Mouse (Mus musculus) heart, adult 11 months (tissue): Measurements from ENCODE around the gene Armcx4.
"Not testable (repeated sequence)": the region's sequence is repeated elsewhere in the genome, so short reads cannot be mapped to it uniquely, and the experiment has no call there.

Source experiments
- DNase-seq: peaks from one replicate; pipeline ENCODE4 v3.0.0; 2022

Gene Armcx4

DNA sequence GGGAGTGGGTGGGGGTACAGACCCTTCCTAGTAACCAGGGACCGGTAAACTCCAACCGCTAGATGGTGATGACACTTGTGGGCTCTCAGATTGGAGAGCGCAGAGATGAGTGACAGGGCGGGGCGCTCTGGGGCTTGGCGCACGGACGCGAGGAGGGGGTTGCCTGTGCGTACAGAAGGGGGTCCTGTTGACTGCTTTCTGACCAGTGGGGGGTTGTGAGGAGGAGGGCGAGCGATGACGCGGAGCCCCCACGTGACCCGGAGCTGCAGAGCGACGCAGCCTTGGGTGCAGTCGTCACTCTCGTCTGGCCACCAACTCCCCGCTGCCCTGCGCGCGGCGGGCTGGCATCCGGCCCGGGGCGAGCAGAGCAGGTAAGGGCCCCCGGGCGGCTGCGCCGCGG is at the start of gene Armcx4:
TSS of gene Armcx4 (plus strand) at position 253 of the 400 bp plus-strand sequence.
- DNase-seq = peak; percentile 96

DNA sequence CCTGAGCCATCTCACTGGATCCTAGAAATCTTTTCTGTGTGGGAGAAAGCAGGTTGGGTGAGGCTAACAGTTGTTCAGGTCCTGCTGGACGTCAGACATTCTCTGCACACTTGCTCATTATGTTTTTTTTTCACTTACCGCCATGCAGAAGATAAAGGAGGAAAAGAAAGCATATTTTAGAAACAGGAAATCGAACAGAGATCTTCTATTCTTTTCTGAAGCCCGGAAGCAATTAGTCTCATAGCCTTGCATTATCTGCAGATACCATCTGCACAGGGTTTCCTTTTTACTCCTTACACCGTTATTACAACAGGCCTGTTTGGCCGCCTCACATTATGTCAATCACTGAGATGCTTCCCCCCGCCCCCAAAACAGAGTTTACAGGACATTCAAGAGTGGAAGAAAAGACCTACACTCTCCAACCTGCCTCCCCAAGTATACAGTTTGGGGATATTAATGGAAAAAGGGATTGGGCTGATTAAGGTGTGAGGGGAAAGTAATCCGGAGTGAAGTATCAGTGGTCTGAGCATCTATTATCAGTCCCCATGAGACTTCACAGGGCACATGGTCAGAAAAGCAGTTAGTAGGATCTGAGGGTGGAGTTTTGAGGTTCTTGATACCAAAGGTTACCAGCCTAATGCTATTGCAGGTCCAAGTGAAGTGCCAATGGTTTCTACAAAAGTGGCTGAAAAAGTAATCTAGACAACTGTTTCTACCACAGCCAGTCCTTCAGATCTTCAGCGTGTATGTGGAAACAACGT is 45.1 kb upstream of the Armcx4 start:
- DNase-seq = peak; percentile 31

GRCm38 (mm10) chrX:134646338-134646737 is 40.0 kb upstream of the Armcx4 start:
- no peak for DNase-seq

DNA sequence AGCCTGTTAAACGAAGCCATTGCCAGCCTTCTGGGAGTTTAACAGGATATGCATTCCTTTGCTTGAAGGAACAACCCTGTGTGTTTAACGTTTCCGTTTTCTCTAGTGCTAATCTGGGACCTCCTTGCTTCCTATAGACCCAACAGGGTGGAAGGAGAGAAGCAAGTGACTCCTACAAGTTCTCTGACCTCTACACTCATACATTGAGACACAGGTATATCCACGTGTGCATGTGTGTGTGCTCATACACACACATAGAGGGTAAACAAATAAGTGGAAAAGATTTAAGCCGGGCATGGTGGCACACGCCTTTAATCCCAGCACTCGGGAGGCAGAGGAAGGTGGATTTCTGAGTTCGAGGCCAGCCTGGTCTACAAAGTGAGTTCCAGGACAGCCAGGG is 38.9 kb upstream of the Armcx4 start:
- DNase-seq = peak; percentile 2

DNA sequence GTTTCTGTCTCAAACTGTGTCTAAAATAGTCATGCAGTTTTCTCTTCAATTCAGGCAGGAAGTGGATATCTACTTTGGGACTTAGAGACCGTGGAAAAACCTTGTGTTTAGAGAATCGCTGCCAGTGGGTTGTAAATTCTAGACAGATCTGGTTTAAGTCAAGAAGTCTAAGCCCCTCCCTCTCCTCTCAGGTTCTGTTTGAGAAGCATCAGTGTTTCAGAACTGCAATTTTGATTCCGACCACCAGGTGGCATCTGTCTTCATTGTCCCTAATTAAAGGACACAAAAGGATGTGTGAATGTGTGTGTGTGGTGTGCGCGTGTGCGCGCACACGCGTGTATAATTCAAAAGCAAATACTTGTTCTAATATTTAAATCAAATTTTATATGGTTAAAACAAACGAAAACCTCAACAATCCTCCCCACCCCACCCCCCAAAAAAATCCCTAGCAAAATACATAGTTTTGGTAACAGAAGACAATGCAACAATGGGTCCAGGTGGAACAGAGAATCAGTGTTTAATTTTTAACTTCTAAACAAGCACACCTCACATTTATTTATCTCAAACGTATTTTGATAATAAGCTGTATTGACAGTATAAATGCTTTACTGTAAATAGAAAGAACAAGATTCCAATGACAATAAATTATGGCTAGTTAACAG is 38.2 kb upstream of the Armcx4 start:
- DNase-seq = peak; percentile 93

GRCm38 (mm10) chrX:134652061-134652460 is 34.3 kb upstream of the Armcx4 start:
- DNase-seq = no peak

DNA sequence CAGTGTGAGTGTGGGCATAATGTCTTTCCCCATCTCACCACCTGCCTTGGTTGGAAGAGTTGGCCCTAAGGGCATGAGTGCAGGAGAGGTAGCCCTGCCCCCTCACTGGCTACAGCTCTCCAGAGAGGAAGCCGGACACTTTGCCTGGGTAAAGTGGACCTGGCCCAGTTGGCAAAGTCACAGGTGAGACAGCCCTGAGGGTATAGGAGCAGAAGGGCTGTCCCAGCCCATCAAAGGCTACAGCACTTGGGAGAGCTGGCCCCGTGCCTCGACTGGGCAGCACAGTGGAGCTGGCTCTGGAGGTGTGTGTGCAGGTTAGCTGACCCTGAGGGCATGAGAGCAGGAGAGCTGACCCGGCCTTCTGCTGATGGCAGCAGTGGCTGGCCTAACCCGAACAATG is 24.7 kb upstream of the Armcx4 start:
- DNase-seq = no peak

GRCm38 (mm10) chrX:134675022-134675421 is 11.3 kb upstream of the Armcx4 start:
- no peak for DNase-seq

DNA sequence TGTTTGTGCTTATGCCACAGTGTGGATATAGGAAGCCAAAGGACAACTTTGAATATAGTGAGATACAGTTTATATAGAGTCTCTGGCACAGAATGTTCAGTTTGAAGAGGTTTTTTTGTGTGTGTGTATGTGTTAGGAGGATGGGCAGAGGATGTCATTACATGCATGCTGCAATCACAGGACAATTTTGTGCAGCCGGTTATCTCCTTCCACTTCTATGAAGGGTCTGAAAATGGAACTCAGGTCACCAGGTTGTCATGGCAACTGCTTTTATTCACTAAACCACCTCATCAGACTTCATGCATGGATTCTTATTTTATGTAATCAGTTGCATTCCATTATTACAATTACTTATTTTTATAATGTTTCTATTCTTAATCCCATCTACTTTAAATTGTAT is 10.4 kb upstream of the Armcx4 start:
- no peak for DNase-seq

DNA sequence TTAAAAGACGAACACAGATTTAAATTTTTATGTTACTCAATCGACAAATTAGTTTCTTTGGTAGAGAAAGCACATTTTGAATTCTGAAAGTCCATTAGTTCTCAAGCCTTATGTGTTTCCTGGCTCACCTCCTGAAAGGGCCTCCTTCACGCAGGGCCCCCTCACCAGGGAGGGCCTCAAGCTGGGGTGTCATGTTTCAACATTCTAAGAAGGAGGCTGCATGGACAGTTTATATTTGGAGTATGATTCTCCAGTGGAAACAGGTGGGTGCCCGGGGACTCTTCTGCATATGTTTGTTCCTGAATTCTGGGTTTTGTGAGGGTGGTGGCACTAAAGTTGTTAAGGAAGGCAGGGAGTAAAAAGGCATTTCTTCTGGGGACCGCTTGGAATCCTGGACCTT is 1.4 kb upstream of the Armcx4 start:
- no peak for DNase-seq

DNA sequence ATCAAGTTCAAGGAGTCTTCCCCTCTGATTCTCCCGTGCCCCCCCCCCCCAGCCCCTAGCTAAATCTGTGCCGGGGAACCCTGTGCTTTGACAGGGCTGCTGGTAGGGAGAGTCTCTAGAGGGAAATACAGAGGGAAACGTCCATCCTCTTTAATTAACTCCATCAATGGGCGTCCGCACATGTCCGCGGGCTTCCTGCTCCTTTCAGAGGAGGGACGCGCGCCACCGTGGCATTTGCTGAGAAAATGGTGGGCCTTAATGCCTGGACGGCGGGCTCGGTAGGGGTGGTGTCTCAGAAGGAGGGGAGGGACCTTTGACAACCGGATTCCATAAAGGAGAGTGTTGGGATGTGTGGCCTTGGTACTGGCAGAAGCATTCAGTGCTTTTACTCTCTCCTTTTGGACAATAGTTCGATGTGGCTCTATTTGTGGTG is 436 bp downstream of the Armcx4 start:
- DNase-seq = no peak

- no peak for DNase-seq
Observed at GRCm38 (mm10) chrX:134689676-134690075, 3.4 kb downstream of the Armcx4 start.

GRCm38 (mm10) chrX:134690871-134691539 is 4.7 kb downstream of the Armcx4 start:
- DNase-seq = no peak

DNA sequence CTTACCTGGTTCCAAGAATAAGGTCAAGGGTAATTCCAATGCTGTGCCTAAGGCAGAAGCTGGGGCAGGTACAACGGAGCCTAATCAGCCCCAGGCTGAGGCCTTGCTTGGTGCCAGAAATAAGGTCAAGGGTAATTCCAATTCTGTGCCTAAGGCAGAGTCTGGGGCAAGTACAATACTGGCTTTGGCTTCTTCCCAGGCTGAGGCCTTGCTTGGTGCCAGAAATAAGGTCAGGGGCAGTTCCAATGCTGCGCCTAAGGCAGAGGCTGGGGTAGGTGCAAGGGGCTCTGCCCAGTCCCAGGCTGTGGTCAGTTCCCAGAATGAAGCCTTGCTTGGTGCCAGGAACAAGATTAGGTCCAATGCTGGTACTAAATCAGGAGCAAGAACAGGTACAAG is 5.2 kb downstream of the Armcx4 start:
- DNase-seq = no peak

GRCm38 (mm10) chrX:134716863-134717262 is 30.5 kb downstream of the Armcx4 start:
- no peak for DNase-seq

GRCm38 (mm10) chrX:134717752-134718308 is 31.5 kb downstream of the Armcx4 start, which contains the start of gene Armcx1:
Gene Armcx1, plus strand, starts transcription at chrX:134717963.
- peak; percentile 95 for DNase-seq

DNA sequence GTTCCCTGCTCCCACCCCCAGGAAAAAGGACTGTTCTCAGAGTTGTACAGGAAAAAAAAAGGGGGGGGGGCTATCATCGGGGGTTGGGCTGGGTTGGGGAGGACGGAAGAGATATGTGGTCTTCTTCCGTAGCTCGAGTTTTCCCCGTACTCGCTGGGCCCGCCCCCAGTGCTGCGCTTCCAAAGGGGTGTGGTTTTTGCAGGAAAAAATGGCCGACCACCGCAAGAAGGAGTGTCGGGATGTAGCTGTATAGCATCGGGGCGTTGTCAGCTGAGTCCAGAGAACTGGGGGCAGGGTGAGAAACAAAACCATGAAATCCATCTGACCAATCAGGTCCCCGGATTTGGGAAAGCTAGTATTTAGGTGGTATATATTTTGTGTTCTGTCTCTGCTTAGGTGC is 32.2 kb downstream of the Armcx4 start:
- peak; percentile 95 for DNase-seq

GRCm38 (mm10) chrX:134723762-134724161 is 37.4 kb downstream of the Armcx4 start:
- DNase-seq = not testable (repeated sequence)

DNA sequence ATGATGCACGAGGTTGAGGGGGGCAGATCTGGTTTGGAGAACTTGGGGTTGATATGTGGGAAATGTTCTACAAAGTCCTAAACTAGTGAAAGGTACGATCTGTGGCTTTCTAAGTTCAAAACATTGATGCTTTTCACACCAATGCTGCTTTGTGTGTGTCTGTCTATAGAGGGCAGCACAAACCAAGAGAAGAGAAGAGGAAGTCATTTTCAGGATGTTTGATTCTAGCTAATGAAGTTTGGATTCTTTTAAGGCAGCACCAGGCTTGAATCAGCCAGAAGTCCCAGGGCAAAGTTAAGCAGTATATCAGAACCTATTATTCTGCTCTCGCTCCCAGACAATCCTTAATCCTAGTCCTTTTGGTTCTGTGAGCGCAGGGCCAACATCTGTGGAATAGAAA is 43.5 kb downstream of the Armcx4 start:
- no peak for DNase-seq

GRCm38 (mm10) chrX:134737796-134738195 is 51.5 kb downstream of the Armcx4 start:
- no peak for DNase-seq

- no peak for DNase-seq
Observed at GRCm38 (mm10) chrX:134739160-134739559, 52.8 kb downstream of the Armcx4 start.

GRCm38 (mm10) chrX:134741862-134742261 is 55.5 kb downstream of the Armcx4 start:
- no peak for DNase-seq
